Mouse (Mus musculus) G1E-ER4 (cell line): ENCODE results near the gene Tmem120a. TPM values are rescaled to one million over a fixed set of nuclear protein-coding genes. Genes with fewer than 3 reads are reported as not detected.

Source experiments
- GATA1 ChIP-seq: IDR thresholded peaks from one replicate; pipeline ENCODE4 v1.8.0; 2012; ENCODE audit warnings: low read length, inconsistent platforms
- polyA plus RNA-seq: library from polyadenylated mRNA; stranded (reverse); fragments of >175 nt; gene quantifications from 2 replicates; pipeline ENCODE4 v1.2.3, GENCODE M21; 2012

The Tmem120a gene
- polyA plus RNA-seq, 1 experiment: 18.6 TPM

DNA sequence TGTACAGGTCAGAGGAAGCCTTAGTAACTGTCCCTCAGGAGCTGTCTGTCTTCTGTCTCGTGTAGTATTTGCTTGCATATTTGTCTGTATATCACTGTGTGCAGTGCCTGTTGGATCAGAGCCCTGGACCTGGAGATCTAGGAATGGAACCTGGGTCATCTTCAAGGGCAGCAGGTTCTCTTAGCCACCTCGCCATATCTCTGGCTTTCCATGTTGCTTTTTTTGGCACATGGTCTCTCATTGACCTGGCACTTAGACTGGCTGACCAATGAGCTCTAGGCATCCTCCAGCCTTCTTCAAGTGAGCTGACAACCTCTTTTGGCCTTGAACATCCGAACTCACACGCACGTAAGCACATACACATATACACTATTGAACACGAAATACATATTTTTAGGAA is 42.1 kb downstream of the Tmem120a start:
- TF ChIP-seq GATA1: no peak

DNA sequence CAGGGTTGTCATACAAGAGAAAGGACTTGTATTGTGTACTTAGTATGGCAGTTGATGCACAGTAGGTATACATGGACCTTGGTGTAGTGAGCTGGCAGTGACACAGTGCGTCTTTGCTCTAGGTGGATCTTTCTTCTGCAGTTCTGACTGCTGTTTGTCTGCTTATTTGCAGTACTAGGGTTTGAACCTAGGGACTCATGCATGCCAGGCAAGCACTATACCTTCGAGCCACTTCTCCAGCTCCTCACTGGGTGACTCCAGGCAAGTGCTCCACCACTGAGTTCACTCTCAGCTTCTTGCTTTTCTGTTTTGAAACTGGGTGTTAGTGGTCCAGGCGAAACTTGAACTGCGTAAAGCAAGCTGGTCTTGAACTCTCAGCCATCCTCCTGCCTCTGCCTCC is 42.6 kb downstream of the Tmem120a start:
- TF ChIP-seq GATA1: no peak

DNA sequence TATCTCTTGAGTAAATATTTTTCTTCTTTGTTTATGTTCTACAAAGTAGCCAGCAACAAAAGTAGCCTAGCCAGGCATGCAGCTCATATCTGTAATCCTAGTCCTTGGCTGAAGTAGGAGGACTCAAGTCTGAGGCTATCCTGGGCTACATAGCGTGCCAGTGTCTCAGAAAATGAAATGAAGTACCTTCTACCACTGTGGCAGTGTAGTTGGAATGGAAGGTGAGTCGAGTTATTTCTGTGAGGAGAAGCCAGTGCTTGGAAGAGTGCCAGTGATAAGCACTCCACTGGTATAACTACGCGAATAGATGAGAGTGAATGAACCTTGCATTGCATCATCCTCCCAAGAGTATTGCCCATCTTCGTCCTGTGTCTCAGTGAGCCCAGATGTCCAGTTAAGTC is 46.5 kb downstream of the Tmem120a start:
- no peak for TF ChIP-seq GATA1

DNA sequence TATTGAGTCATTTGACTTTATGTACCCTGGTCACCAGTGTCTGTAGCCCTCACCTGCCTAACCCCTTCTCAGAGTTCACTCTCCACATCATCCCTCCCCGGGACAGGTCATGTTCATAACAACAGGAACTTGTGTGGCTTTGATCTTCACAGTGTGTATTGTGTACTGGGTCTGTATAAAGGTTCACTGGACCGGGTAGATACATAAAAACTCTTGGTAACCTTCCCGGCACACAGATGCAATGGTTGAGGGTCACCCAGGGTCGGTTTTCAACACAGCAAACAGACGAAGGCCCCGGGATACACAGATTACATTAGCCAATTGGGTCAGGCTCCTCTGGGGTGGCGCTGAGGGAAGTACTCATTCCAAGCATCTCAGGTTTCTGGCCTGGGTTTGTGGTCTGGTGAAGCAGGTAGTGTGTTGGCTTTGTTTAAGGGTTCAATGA is 48.9 kb downstream of the Tmem120a start:
- no peak for TF ChIP-seq GATA1

DNA sequence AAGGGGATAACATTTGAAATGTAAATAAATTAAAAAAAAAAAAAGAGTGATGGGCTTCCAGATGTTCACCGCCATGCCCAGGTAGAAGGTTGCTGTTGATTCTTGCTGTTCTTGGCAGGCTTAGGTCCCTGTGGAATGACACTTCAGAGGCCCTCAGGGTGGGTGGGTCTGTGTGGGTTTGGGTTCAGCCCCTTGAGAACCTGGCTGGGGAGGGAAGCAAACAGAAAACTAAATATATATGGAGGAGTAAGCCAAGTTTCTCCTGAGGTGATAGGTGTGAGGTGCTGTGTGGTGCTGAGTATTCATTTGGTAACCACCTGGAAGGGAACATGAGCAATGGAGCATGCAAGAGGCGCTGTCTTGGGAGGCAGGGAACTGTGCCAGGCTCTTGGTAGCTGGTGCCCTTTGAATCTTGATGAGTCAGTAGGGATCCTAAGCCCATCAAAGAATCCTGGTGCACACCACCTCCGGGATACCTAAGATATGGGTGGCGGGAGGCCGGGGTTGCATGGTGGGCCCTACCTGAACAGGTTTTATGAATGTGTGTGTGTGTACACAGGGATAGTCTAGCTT is 50.9 kb downstream of the Tmem120a start:
- no peak for TF ChIP-seq GATA1

DNA sequence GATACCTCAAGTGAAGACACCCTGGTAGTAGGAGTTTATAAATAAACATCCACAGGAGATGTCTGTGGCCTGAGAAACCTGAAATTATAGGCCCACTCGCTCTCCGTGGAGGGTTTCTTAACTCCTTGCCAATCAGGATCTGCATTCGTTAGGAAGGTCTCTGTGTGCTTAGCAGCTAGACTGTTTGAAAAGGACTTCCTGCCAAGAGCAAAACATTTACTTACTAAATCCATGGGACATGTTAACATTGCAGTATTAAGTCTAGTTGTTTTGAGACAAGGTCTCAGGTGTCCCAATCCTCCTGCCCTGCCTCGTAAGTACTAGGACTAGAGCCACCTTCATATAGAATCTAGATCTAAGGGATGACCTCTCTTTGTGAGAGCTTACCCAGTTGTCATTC is 53.0 kb downstream of the Tmem120a start:
- no peak for TF ChIP-seq GATA1

DNA sequence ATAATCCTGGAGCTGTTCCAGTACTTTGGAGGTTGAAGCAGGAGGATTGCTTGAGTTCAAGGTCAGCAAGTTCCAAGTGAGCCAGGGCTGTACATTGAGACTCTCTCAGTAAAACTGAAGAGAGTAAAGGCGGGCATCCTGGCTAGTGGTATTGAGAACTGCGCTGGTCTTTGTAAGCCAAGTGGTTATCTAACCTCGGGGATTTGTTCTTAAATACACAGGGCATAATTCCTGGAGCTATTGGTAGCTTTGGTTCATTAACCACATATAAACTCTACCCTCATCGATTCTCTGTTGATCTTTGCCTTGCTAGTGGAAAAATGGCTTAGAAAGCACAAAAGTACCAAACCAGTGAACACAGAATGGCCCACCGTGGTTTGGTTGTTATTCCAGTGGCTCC is 53.8 kb downstream of the Tmem120a start:
- TF ChIP-seq GATA1: no peak

Other genes with a start within 250 kb of the Tmem120a start
- not detected in 2 replicates for gene Hip1, start 199.3 kb downstream of the Tmem120a start, polyA plus RNA-seq
- not detected in 2 replicates for gene Ccl26, start 180.9 kb downstream of the Tmem120a start, polyA plus RNA-seq
- gene Ccl24, start 171.4 kb downstream of the Tmem120a start, polyA plus RNA-seq: not detected in 2 replicates
- 45.0 and 47.2 TPM in 2 replicates for gene Rhbdd2, start 111.8 kb downstream of the Tmem120a start, polyA plus RNA-seq
- 184 and 218 TPM in 2 replicates for gene Por, start 74.4 kb downstream of the Tmem120a start, polyA plus RNA-seq
- 0.05 TPM in 1 of 2 replicates, not detected in the other for gene Styxl1, start 33.9 kb upstream of the Tmem120a start, polyA plus RNA-seq
- 746 and 850 TPM in 2 replicates for gene Mdh2, start 34.0 kb upstream of the Tmem120a start, polyA plus RNA-seq
- gene Srrm3, start 62.4 kb upstream of the Tmem120a start, polyA plus RNA-seq: not detected in 2 replicates
- not detected in 2 replicates for gene Hspb1, start 143.5 kb upstream of the Tmem120a start, polyA plus RNA-seq
- 226 and 268 TPM in 2 replicates for gene Ywhag, start 190.2 kb upstream of the Tmem120a start, polyA plus RNA-seq
- 2.6 and 3.9 TPM in 2 replicates for gene Ssc4d, start 230.1 kb upstream of the Tmem120a start, polyA plus RNA-seq
- not detected in 2 replicates for gene Zp3, start 235.7 kb upstream of the Tmem120a start, polyA plus RNA-seq